Mouse (Mus musculus) thymus, postnatal 0 days (tissue): ENCODE results near the gene Lce3c. TPM values are rescaled to one million over a fixed set of nuclear protein-coding genes. Genes with fewer than 3 reads are reported as not detected.

Experiments
- DNase-seq: peaks from one replicate; pipeline ENCODE4 v3.0.0-alpha.2; 2015; ENCODE audit warnings: low spot score
- polyA plus RNA-seq: library from polyadenylated mRNA; unstranded; fragments of >200 nt; fragmentation: Nextera tagmentation; extraction: Ambion mirVana; gene quantifications from 2 replicates; pipeline ENCODE4 v1.2.1, GENCODE M21; 2015

The Lce3c gene
- polyA plus RNA-seq: 0.66 and 1.4 TPM in 2 replicates

DNA sequence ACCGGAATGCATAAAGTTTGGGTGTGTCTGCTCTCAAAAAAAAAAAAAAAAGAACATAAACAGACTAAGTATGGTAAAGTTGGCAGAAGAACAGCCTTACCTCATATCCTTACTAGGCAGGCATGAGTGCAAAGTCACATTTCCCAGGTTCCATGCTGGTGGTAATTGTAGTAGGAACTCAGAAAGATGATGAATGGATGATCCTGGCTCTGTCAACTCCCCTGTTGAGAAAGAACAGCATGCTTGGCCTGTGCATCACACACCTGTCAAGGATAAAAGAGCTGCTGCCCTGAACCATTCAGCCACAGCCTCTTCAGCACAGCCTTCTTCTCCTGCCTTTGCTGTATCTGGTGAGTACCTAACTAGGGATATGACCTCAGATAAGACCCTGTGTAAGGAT lies at the start of gene Lce3c:
Gene Lce3c, plus strand, starts transcription at position 301 of the 400 bp plus-strand sequence.
- DNase-seq: no peak

DNA sequence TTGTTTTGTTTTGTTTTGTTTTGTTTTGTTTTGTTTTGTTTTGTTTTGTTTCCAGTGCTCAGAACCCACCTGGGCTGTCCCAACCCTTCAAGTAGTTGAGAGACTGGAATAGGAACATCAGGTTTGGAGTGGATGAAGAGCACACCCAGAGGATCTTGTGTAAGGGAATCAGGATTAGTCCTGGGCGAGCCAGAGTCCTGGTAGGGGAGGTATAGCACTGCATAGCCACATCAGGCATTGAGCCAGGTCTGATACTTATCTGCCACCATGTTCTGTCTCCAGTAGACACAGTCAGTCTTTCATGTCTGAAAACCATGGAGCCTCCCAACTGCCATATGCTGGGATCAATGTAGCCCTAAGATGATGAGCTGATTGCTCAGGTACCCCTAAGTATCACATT lies 49.8 kb upstream of the Lce3c start:
- no peak for DNase-seq

DNA sequence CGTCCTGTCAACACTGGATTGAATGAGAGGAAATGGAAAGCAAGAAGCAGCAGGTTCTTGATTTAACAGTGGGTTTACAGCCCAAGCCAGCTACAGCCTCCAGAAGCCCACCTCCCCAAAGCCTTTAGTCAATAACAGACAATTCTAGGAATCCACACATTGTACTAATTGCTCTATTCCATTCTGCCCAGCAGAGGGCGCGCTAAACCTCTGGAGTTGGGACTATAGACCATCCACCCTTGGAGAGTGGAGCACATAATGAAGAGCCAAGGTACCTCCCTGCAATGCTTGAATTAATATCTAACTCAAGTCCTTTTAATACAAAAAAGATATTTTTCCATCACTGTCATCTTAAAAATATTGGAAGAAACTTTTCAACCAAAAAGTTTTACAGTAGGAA lies 41.3 kb upstream of the Lce3c start:
- DNase-seq: no peak

DNA sequence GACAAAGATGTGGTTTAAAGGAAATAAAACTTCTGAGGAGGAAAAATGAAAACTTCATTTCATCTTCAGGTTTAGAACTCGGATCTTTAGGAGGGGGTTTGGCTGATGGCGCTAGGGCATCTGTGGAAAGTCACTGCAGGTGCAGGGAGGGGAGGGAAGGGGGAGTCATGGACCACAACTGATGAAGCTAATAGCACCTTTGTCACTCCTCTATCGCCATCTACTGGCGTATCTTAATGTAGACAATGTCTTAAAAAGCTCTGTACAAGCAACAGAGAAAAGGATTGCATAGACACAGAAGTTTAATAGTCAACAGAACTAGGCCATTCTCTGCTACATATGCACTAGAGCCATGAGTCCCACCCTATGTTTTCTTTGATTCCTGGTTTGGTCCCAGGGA lies 40.6 kb upstream of the Lce3c start:
- no peak for DNase-seq

DNA sequence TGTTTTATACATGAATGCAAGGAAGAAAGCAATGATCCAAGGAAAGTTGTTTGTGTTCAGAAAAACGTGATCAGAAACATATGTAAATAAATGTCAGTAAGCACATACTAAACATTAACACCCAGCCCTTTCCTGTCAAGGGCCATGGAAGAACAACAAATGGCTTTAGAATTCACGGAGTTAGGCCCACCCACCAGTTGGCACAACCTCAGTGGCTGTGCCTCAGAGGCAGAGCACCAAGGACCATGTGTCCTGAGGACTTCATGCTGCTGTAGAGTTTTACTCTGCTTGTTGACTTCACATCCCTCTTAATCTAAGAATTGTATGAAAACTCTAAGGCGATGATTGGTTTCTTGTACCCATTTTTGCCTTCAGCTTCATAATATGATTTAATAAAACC lies 39.1 kb upstream of the Lce3c start:
- DNase-seq: no peak

DNA sequence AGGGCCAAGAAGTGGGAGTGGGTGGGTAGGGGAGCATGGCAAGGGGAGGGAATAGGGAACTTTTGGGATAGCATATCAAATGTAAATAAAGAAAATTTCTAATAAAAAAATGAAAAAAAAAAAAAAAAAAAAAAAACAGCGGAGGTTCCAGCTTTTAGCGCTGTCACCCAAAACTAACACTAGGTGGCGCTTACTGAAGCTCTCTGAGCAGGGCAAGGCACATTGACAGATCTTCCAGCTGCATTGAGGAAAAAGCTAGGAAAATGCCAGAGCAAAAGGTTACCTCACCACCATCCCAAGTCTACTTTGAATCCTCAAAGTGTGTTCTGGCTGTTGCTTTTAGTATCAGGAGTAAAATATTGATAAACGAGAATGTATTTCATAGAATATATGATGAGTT lies 36.7 kb upstream of the Lce3c start:
- no peak for DNase-seq

DNA sequence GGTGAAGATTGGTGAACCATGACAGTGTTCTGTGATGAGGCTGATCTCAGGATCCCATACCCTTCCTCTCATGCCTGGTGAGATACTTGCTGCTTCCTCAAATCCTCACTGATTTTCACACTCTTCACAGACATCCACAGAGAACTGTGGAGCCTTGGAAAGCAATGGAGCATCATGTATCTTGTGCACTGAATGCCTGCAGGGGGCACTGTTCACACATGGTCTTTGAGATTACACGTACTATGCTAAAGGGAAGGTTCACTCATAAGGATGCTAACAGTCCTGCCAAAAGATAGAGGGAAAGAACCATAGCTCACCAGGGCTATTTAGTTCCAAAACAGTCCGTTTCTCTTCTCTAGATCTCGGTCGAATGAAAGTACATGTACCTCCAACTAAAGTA lies 23.9 kb upstream of the Lce3c start:
- no peak for DNase-seq

DNA sequence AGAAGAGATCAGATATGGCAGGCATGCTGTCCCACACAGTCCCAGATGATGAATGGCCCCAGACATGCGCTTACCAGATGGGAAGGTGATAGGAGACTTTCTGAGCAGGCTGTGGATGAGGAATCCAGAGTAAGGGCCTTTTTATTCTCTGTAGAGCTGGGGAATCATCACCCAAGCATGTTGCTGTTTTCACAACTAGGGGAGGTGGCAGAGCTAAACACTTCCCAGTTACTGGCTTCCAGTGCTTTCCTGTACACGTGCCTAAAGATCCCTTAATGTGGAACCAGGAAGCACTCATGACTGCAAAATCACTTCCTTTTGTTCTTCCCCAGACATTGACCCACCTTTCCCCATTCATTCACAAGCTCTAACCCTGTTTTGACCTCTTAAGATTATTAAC lies 18.2 kb upstream of the Lce3c start, which contains the start of gene Lce3a:
Gene Lce3a, minus strand, starts transcription at position 101 of the 400 bp plus-strand sequence.
- no peak for DNase-seq

DNA sequence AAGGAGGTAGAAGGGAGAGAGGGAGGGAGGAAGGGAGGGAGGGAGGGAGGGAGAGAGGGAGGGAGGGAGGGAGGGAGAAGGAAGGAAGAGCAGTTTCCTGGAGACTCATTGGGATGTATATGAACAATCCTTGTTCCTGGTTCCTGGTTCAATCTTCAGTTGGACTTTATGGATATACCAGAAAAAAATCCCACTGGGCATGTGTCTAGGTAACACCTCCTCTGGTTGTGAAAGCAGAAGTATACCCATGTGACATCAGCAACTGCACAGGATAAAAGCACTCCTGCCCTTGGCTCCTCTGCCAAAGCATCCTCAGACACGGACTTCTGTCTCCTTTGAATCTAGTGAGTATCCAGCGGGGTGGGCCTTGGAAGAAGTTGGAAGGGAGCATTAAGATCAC lies 11.6 kb upstream of the Lce3c start, which contains the start of gene Lce3b:
Gene Lce3b, plus strand, starts transcription at position 301 of the 400 bp plus-strand sequence.
- DNase-seq: no peak

DNA sequence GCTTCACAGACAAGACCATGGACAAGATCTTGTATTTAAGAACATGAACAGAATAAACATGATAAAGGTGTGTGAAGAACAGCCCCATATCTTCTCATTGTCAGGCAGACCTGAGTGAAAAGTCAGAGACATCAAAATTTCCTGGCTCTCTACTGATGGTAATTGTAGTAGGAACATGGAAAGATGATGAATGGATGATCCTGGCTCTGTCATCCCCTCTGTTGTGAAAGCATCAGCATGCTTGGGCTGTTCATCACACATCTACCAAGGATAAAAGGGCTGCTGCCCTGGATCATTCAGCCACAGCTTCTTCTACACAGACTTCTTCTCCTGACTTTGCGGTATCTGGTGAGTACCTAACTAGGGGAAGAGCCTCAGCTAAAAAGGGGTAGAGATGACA lies 12.8 kb downstream of the Lce3c start, which contains the start of gene Lce3d:
Gene Lce3d, plus strand, starts transcription at position 301 of the 400 bp plus-strand sequence.
- no peak for DNase-seq

DNA sequence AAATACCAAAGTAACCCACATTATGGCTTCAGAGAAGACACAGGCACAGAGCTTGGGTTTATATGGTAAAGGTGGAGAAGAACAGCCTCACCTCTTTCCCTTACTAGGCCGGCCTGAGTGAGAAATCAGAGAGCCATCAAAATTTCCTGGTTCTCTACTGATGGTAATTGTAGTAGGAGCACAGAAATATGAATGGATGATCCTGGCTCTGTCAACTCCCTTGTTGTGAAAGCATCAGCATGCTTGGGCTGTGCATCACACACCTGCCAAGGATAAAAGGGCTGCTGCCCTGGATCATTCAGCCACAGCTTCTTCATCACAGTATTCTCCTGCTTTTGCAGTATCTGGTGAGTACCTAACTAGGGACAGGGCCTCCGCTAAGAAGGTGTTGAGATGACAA lies 22.5 kb downstream of the Lce3c start, which contains the start of gene Lce3e:
Gene Lce3e, plus strand, starts transcription at position 301 of the 400 bp plus-strand sequence.
- no peak for DNase-seq

DNA sequence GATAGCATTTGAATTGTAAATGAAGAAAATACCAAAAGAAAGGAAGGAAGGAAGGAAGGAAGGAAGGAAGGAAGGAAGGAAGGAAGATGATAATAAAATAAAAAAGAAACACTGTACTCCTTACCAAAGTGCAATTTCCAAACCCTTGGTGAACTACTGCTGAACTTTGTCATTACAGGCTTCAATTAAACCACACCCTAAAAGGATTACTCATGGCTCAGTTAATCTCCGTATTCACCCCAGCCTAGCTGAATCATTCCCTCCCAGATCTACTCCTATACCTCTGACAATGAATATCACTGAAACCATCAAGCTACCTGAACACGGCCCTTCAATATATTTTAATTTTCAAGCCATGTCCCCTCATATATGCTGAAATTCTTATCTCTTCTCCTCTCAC lies 34.2 kb downstream of the Lce3c start:
- DNase-seq: no peak

DNA sequence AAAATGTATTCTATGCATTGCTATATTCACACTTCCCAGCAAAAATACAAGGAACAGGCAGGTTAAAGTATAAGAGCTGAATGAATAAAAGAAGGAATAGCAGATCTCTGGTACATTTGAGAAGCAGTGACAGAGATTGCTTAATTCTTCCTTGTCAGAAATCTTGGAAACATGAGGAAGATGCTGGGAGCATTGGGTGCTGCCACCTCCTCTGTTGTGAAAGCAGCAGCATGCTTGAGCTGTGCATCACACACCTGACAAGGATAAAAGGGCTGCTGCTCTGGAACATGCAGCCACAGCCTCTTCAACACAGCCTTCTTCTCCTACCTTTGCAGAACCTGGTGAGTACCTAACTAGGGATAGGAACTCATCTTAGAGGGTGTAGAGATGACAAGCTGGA lies 47.6 kb downstream of the Lce3c start, which contains the start of gene Lce3f:
Gene Lce3f, plus strand, starts transcription at position 301 of the 400 bp plus-strand sequence.
- no peak for DNase-seq

Other genes with a start within 250 kb of the Lce3c start
- 0.27 and 0.39 TPM in 2 replicates for gene Lce1e, start 235.4 kb upstream of the Lce3c start, polyA plus RNA-seq
- not detected in 2 replicates for gene Lce1f, start 224.1 kb upstream of the Lce3c start, polyA plus RNA-seq
- not detected in 2 replicates for gene Gm38119, start 205.4 kb upstream of the Lce3c start, polyA plus RNA-seq
- 0.14 TPM in 1 of 2 replicates, not detected in the other for gene Lce1g, start 192.1 kb upstream of the Lce3c start, polyA plus RNA-seq
- 0.21 and 0.50 TPM in 2 replicates for gene Lce1h, start 179.4 kb upstream of the Lce3c start, polyA plus RNA-seq
- gene Lce1i, start 165.6 kb upstream of the Lce3c start, polyA plus RNA-seq: 0.24 and 0.26 TPM in 2 replicates
- 1.4 and 1.5 TPM in 2 replicates for gene Lce1j, start 154.0 kb upstream of the Lce3c start, polyA plus RNA-seq
- not detected in 2 replicates for gene Lce1k, start 136.6 kb upstream of the Lce3c start, polyA plus RNA-seq
- gene Kprp, start 117.2 kb upstream of the Lce3c start, polyA plus RNA-seq: 0.04 and 0.10 TPM in 2 replicates
- gene Lce1l, start 93.2 kb upstream of the Lce3c start, polyA plus RNA-seq: not detected in 2 replicates
- 0.19 TPM in 1 of 2 replicates, not detected in the other for gene 2310050C09Rik, start 74.3 kb upstream of the Lce3c start, polyA plus RNA-seq
- 0.42 TPM in 1 of 2 replicates, not detected in the other for gene Lce3a, start 18.3 kb upstream of the Lce3c start, polyA plus RNA-seq
- 1.8 and 2.0 TPM in 2 replicates for gene Lce3b, start 11.5 kb upstream of the Lce3c start, polyA plus RNA-seq
- gene Lce3d, start 12.9 kb downstream of the Lce3c start, polyA plus RNA-seq: 0.57 and 0.59 TPM in 2 replicates
- 0.77 and 0.79 TPM in 2 replicates for gene Lce3e, start 22.6 kb downstream of the Lce3c start, polyA plus RNA-seq
- 0.46 TPM in 1 of 2 replicates, not detected in the other for gene Lce3f, start 47.7 kb downstream of the Lce3c start, polyA plus RNA-seq
- gene Crct1, start 71.2 kb downstream of the Lce3c start, polyA plus RNA-seq: 3.1 and 3.9 TPM in 2 replicates
- gene Lce1m, start 74.6 kb downstream of the Lce3c start, polyA plus RNA-seq: 0.59 and 1.0 TPM in 2 replicates
- gene Gm4858, start 124.3 kb downstream of the Lce3c start, polyA plus RNA-seq: 0.12 and 0.17 TPM in 2 replicates
- gene Crnn, start 200.3 kb downstream of the Lce3c start, polyA plus RNA-seq: 0.24 and 0.48 TPM in 2 replicates